Mouse (Mus musculus) megakaryocyte, embryonic 14.5 days (primary cell): ENCODE data around the gene Fxr2. TPM values are rescaled to one million over a fixed set of nuclear protein-coding genes. Genes with fewer than 3 reads are reported as not detected.

Experiments
- H3K27me3 ChIP-seq: replicated peaks from 2 replicates; pipeline ENCODE3; 2012; ENCODE audit warnings: inconsistent platforms
- H3K36me3 ChIP-seq: replicated peaks from 2 replicates; pipeline ENCODE3; 2012; ENCODE audit warnings: low read length, inconsistent platforms, mixed read lengths
- H3K4me1 ChIP-seq: 2 replicates; pipeline ENCODE4 v1.6.1; 2012; ENCODE audit warnings: inconsistent platforms
- H3K4me3 ChIP-seq: replicated peaks from 2 replicates; pipeline ENCODE3; 2012; ENCODE audit warnings: moderate library complexity, mild to moderate bottlenecking, inconsistent platforms
- H3K9me3 ChIP-seq: 2 replicates; pipeline ENCODE4 v1.6.1; 2012; ENCODE audit warnings: inconsistent platforms
- FLI1 ChIP-seq: IDR thresholded peaks from 2 replicates; pipeline ENCODE4 v1.6.1; 2012; ENCODE audit warnings: low read length, inconsistent platforms, mixed read lengths
- GATA1 ChIP-seq: IDR thresholded peaks from 3 replicates; pipeline ENCODE4 v1.6.1; 2012; ENCODE audit warnings: mixed read lengths, low read length, inconsistent platforms, borderline replicate concordance
- polyA plus RNA-seq: library from polyadenylated mRNA; stranded (reverse); fragments of >175 nt; gene quantifications from 2 replicates; pipeline ENCODE4 v1.2.3, GENCODE M21; 2012; ENCODE audit warnings: low replicate concordance; ENCODE audit not compliant: insufficient read depth

The Fxr2 gene
- polyA plus RNA-seq, 1 experiment: 65.7 TPM

GRCm38 (mm10) chr11:69682209-69682839, 49.5 kb downstream of the Fxr2 start:
- H3K4me3 ChIP-seq: peak overlapping the region; percentile 95
- TF ChIP-seq FLI1: no peak
- H3K9me3 ChIP-seq: no peaks in the 10 kb centered on the region
- H3K4me1 ChIP-seq: peaks cover 64% of the 10 kb centered on the region
- peaks cover 15% of the 10 kb centered on the region for H3K27me3 ChIP-seq
- peaks cover 28% of the 10 kb centered on the region for H3K36me3 ChIP-seq

- peaks cover 15% of the 10 kb centered on the region for H3K27me3 ChIP-seq
- no peaks in the 10 kb centered on the region for H3K9me3 ChIP-seq
- TF ChIP-seq GATA1 (no peak), FLI1 (no peak)
- H3K4me1 ChIP-seq: peaks cover 62% of the 10 kb centered on the region
- H3K4me3 ChIP-seq: peak overlapping the region; percentile 95
- peaks cover 23% of the 10 kb centered on the region for H3K36me3 ChIP-seq
Measured at GRCm38 (mm10) chr11:69682840-69683533, 50.2 kb downstream of the Fxr2 start.

GRCm38 (mm10) chr11:69683576-69683975, 50.8 kb downstream of the Fxr2 start:
- no peaks in the 10 kb centered on the region for H3K9me3 ChIP-seq
- H3K36me3 ChIP-seq: peaks cover 17% of the 10 kb centered on the region
- no peak overlapping the region for H3K4me3 ChIP-seq
- H3K4me1 ChIP-seq: peaks cover 61% of the 10 kb centered on the region
- TF ChIP-seq GATA1 (no peak), FLI1 (no peak)
- H3K27me3 ChIP-seq: peaks cover 15% of the 10 kb centered on the region

GRCm38 (mm10) chr11:69684128-69684745, 51.4 kb downstream of the Fxr2 start:
- TF ChIP-seq GATA1 (no peak), FLI1 (no peak)
- peaks cover 15% of the 10 kb centered on the region for H3K27me3 ChIP-seq
- no peaks in the 10 kb centered on the region for H3K9me3 ChIP-seq
- H3K36me3 ChIP-seq: peaks cover 12% of the 10 kb centered on the region
- H3K4me3 ChIP-seq: peak overlapping the region; percentile 3
- H3K4me1 ChIP-seq: peaks cover 64% of the 10 kb centered on the region

- no peak for TF ChIP-seq FLI1
- TF ChIP-seq GATA1: no peak
- Histone ChIP-seq H3K4me1 (peaks cover 65% of the 10 kb centered on the region), H3K27me3 (peaks cover 15% of the 10 kb centered on the region), H3K36me3 (peaks cover 6% of the 10 kb centered on the region), H3K9me3 (no peaks in the 10 kb centered on the region), H3K4me3 (no peak overlapping the region)
Measured at GRCm38 (mm10) chr11:69684936-69685335, 52.1 kb downstream of the Fxr2 start.

DNA sequence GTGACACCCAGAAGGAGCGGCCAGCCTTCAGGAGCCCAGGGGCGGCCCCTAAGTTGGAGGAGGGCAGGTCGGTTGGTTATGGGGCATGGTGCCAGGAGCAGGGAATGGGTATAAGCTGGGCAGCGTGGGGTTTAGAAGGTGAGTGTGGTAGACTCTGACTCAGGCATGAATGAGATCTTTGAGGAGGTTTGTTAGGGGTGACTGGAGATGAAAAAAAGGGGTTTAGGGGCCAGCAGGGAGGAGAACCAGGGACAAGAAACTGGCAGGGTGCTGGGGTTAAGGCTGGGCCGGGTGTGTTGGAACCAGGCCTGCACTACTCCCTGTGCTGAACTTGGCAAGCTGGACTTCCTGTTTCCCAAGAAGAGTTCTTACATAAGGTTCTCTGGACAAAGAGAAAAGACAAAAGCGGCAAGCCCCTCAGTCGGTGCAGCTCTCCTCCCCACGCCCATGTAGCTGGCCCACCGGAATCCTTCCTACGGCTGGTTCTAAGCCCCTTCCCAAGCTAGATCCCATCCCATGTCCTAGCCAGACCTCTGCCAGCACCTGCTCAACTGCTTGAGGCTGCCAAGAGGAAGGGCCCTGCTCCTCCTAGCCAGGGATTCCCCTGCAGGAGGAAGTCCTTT, 52.8 kb downstream of the Fxr2 start, which contains the start of gene Tnfsf13:
TSS of gene Tnfsf13 (minus strand) at position 259 of the 623 bp plus-strand sequence.
- peaks cover 64% of the 10 kb centered on the region for H3K4me1 ChIP-seq
- H3K27me3 ChIP-seq: peaks cover 15% of the 10 kb centered on the region
- H3K9me3 ChIP-seq: no peaks in the 10 kb centered on the region
- no peaks in the 10 kb centered on the region for H3K36me3 ChIP-seq
- H3K4me3 ChIP-seq: no peak within 1 kb of the TSS
- TF ChIP-seq FLI1: no peak
- no peak for TF ChIP-seq GATA1

GRCm38 (mm10) chr11:69686377-69686776, 53.6 kb downstream of the Fxr2 start:
- TF ChIP-seq GATA1: no peak
- TF ChIP-seq FLI1: no peak
- Histone ChIP-seq H3K4me3 (no peak overlapping the region), H3K27me3 (peaks cover 15% of the 10 kb centered on the region), H3K4me1 (peaks cover 66% of the 10 kb centered on the region), H3K9me3 (no peaks in the 10 kb centered on the region), H3K36me3 (no peaks in the 10 kb centered on the region)

GRCm38 (mm10) chr11:69687061-69687460, 54.3 kb downstream of the Fxr2 start:
- no peaks in the 10 kb centered on the region for H3K36me3 ChIP-seq
- H3K9me3 ChIP-seq: no peaks in the 10 kb centered on the region
- H3K4me1 ChIP-seq: peaks cover 73% of the 10 kb centered on the region
- no peak overlapping the region for H3K4me3 ChIP-seq
- no peak for TF ChIP-seq GATA1
- H3K27me3 ChIP-seq: peaks cover 15% of the 10 kb centered on the region

DNA sequence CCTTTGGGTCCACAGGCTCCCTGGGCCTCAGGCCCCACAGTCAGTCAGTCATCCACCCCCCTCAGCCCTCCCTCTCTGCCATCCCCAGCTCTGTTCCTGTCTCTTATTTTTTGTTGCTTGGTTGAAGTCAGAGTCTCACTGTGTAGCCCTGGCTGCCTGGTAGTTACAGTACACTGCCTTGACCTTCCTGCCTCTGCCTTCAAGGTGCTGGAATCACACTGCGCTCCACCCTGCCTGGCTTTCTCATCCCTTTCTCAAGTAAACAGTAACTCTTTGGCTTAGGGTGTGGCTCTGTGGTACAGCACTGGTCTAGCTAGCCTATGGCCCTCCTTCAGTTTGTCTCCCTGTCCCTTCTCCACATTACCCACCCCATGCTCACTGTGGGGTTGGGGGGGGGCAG, 57.1 kb downstream of the Fxr2 start:
- Histone ChIP-seq H3K4me3 (no peak overlapping the region), H3K27me3 (peaks cover 7% of the 10 kb centered on the region), H3K9me3 (no peaks in the 10 kb centered on the region), H3K36me3 (no peaks in the 10 kb centered on the region), H3K4me1 (peaks cover 72% of the 10 kb centered on the region)
- no peak for TF ChIP-seq FLI1
- no peak for TF ChIP-seq GATA1
